Mouse (Mus musculus) embryonic facial prominence, embryonic 13.5 days (tissue): ENCODE measurements around the gene Sorbs2. TPM values are rescaled to one million over a fixed set of nuclear protein-coding genes. Genes with fewer than 3 reads are reported as not detected.

Experiments
- ATAC-seq: fragments of 200-750 bp; cut with Nextera tagmentation; 2 replicates; pipeline ENCODE4 v1.8.0; 2017; ENCODE audit warnings: low read depth; ENCODE audit not compliant: insufficient number of reproducible peaks, insufficient read depth, low FRiP score, low TSS enrichment
- H3K27ac ChIP-seq: fragments of 300-500 bp; sonication (generic); 2 replicates; pipeline ENCODE4 v1.5.1; 2015; ENCODE audit warnings: moderate library complexity, mild to moderate bottlenecking, inconsistent platforms
- H3K27me3 ChIP-seq: fragments of 300-500 bp; sonication (generic); 2 replicates; pipeline ENCODE4 v1.6.1; 2015; ENCODE audit warnings: mild to moderate bottlenecking, inconsistent platforms
- H3K36me3 ChIP-seq: fragments of 300-500 bp; sonication (generic); 2 replicates; pipeline ENCODE4 v1.6.1; 2015; ENCODE audit warnings: mild to moderate bottlenecking, inconsistent platforms
- H3K4me1 ChIP-seq: fragments of 300-500 bp; sonication (generic); 2 replicates; pipeline ENCODE4 v1.6.1; 2015; ENCODE audit warnings: inconsistent platforms
- H3K4me2 ChIP-seq: fragments of 300-500 bp; sonication (generic); 2 replicates; pipeline ENCODE4 v1.6.1; 2015; ENCODE audit warnings: moderate library complexity, mild to moderate bottlenecking, inconsistent platforms
- H3K4me3 ChIP-seq: fragments of 300-500 bp; sonication (generic); 2 replicates; pipeline ENCODE4 v1.5.1; 2015; ENCODE audit warnings: mild to moderate bottlenecking, inconsistent platforms
- H3K9ac ChIP-seq: fragments of 300-500 bp; sonication (generic); 2 replicates; pipeline ENCODE4 v1.6.1; 2015; ENCODE audit warnings: mild to moderate bottlenecking, inconsistent platforms
- H3K9me3 ChIP-seq: fragments of 300-500 bp; sonication (generic); 2 replicates; pipeline ENCODE4 v1.6.1; 2016; ENCODE audit warnings: inconsistent platforms
- WGBS: fragments of 180-500 bp; shearing (Covaris S2); methylation state at CpG from one replicate; pipeline ENCODE4 v1.1.7; 2015; ENCODE audit warnings: mixed read lengths; 5-methylcytosine and 5-hydroxymethylcytosine counted together
- polyA plus RNA-seq: library from polyadenylated mRNA; unstranded; fragments of >200 nt; fragmentation: Nextera tagmentation; extraction: Ambion mirVana; gene quantifications from 2 replicates; pipeline ENCODE4 v1.2.1, GENCODE M21; 2015

Gene Sorbs2
- polyA plus RNA-seq, 1 experiment from 2014 or later, result 24.5 TPM

DNA sequence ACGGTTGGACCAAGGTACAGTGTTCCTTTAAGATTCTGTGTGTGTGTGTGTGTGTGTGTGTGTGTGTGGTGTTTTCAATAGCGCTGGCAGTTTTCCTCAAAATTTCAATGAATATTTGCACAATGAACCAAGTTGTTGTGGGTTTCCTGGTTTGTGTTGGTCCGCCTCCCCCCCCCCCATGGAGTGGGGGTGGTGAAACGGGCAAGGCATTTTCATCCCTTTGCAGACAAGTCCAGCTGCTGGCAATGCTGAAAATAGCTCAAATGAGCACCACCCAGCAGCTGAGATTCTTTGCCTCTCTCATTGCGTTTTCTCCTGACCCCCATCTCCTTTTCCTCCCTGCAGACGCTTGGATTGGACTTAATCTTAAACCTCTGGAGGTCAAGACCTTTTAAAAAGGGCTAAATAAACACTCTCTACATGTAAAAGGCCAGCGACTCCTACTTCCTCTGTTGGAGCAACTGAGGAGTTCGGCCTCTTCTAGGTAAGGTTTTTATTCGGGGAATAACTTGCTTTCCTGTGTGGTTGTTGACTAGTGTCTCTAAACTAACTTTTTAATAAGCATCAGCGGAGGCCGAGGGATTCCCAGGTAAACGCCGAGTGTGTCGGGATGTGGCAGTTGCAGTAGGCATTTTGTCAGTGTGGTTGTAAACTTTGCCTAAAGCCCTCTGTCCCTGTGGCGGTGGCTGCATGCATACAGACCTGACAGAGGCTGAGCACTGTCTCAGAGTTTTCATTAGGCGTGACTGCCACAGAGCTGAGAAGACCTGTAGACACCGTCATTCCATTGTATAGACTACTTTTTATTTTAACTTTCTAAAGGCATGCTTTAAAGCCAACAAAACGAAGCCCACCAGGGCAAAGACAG lies 151.1 kb downstream of the Sorbs2 start:
- Histone ChIP-seq H3K9me3 (no peaks in the 10 kb centered on the region), H3K4me1 (peaks cover 22% of the 10 kb centered on the region), H3K9ac (peak overlapping the region; percentile 52; the same call in 1 of the 2 replicates), H3K4me3 (peak overlapping the region; percentile 22), H3K4me2 (peak overlapping the region; percentile 41), H3K27ac (no peak overlapping the region), H3K36me3 (no peaks in the 10 kb centered on the region), H3K27me3 (no peaks in the 10 kb centered on the region; the same call in 1 of the 2 replicates)
- ATAC-seq, result no peak
- 23% methylated on average over 18 of the region's 18 CpGs for WGBS

DNA sequence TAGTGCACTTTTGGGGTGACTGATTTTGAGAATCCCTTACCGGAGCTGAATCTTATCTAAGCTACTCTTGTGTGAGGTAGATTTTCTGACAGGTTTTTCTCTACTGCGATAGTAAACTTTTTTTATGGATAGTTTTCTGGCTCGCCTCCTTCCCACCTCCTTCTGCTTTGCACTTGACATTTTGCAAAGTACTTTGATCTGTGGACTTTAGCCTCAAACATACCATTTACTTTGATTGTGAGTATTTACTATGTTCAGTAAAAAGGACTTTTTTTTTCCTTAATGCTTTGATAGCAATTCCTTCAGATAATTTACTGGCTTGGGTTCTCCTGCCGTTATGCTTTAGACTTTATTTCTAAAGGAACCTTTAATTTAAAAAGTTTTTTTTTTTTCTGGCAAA lies 151.9 kb downstream of the Sorbs2 start:
- no peaks in the 10 kb centered on the region for H3K9me3 ChIP-seq
- peak overlapping the region; percentile 22; the same call in 1 of the 2 replicates for H3K4me3 ChIP-seq
- peak overlapping the region; percentile 41; the same call in 1 of the 2 replicates for H3K4me2 ChIP-seq
- H3K9ac ChIP-seq, result no peak overlapping the region
- no peaks in the 10 kb centered on the region for H3K36me3 ChIP-seq
- ATAC-seq, result no peak
- H3K27ac ChIP-seq, result no peak overlapping the region
- no peaks in the 10 kb centered on the region; the same call in 1 of the 2 replicates for H3K27me3 ChIP-seq
- WGBS, result 61% methylated on average over 4 of the region's 4 CpGs
- H3K4me1 ChIP-seq, result peaks cover 22% of the 10 kb centered on the region

DNA sequence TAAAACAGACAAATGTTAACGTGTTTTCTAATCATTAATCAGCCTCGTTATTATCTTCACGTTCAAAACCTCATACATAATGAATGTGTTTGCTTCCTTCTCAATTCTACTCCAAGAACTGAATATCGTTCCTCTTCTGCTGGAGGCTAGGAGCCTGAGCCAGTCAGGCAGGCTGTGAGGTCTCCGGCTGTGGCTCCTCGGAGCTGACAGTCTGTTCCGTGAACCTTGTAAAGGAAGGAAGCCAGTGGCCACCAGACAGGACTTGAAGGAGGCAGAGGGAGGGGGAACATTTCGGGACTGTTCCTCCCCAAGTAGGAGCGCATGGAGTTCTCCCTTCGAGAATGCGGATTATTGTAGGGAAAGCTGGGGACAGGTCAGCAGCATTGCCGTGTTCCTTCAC lies 153.0 kb downstream of the Sorbs2 start:
- no peaks in the 10 kb centered on the region for H3K36me3 ChIP-seq
- 65% methylated on average over 12 of the region's 12 CpGs for WGBS
- peak overlapping the region; percentile 22; the same call in 1 of the 2 replicates for H3K4me2 ChIP-seq
- peaks cover 22% of the 10 kb centered on the region for H3K4me1 ChIP-seq
- no peak overlapping the region for H3K9ac ChIP-seq
- no peaks in the 10 kb centered on the region for H3K9me3 ChIP-seq
- no peak for ATAC-seq
- H3K27me3 ChIP-seq, result no peaks in the 10 kb centered on the region; the same call in 1 of the 2 replicates
- no peak overlapping the region for H3K4me3 ChIP-seq
- H3K27ac ChIP-seq, result peak overlapping the region; percentile 60

DNA sequence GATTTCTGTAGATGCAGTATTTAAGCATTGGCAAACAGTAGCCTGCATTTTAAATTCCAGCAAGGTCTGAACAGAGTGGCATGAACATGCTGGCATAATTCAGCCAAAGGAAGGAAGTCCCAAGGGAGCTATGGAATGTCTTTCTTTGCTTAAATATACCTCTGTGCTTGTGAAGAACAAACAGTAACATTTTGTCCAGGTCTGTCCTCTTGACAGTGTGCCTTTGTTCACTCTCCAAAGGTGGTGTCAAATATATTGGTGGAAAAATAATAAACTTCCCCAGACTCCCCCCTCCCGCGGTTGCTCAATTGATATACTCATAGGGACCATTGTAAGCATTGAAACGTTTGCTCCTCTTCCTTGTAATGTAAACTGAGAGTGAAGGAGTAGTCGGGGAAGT lies 154.0 kb downstream of the Sorbs2 start:
- Histone ChIP-seq H3K27ac (0 out of 2 replicates have a peak overlapping the region, but pooled peaks have one; percentile 44), H3K9me3 (no peaks in the 10 kb centered on the region), H3K9ac (no peak overlapping the region), H3K4me3 (no peak overlapping the region), H3K4me1 (peaks cover 22% of the 10 kb centered on the region), H3K36me3 (no peaks in the 10 kb centered on the region), H3K4me2 (no peak overlapping the region), H3K27me3 (no peaks in the 10 kb centered on the region; the same call in 1 of the 2 replicates)
- no peak for ATAC-seq
- WGBS, result 47% methylated on average over 4 of the region's 4 CpGs

DNA sequence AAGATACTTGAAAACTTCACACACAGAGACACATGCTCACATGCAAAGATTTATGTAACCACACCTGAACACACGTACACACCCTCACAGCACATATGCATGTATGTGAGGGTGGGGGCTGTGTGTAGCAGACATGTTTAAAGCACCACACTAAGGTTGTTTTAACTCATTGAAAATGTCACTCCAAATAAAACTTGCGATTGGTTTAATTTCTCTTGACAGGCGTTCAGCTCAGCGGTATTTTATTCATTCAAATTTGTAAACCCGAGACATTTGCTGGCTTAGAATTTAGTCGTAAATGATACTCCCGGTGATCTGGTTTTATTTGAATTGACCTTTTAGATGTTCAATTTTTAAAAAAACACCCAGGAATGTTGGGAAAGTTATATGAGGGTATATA lies 158.6 kb downstream of the Sorbs2 start:
- no peaks in the 10 kb centered on the region for H3K27me3 ChIP-seq
- no peak overlapping the region for H3K4me3 ChIP-seq
- H3K27ac ChIP-seq, result no peak overlapping the region
- no peaks in the 10 kb centered on the region for H3K9me3 ChIP-seq
- no peak overlapping the region for H3K4me2 ChIP-seq
- H3K36me3 ChIP-seq, result no peaks in the 10 kb centered on the region
- WGBS, result 62% methylated on average over 7 of the region's 7 CpGs
- H3K4me1 ChIP-seq, result peaks cover 3% of the 10 kb centered on the region; the same call in 1 of the 2 replicates
- no peak for ATAC-seq
- H3K9ac ChIP-seq, result no peak overlapping the region

DNA sequence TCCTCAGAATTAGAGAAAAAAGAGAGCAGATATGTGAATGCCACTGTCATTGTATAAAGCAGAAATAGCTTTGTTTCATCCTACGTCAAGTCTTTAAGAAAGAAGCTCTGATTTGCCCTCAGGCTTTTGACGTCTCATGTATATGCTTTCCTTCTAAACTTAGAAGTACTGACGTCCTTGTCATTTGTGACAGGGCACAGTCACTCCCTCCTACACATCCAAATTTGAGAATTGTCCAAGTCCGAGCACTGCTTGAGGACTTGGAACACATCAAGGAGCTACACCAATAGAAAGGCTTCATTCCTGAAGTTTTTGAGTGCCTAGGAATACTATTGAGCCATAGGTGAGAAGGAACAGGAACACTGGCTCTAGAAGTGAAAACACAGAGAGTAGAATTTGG lies 165.6 kb downstream of the Sorbs2 start:
- 0 out of 2 replicates have a peak, but pooled peaks cover 3% of the 10 kb centered on the region for H3K4me1 ChIP-seq
- no peak overlapping the region for H3K4me2 ChIP-seq
- H3K36me3 ChIP-seq, result no peaks in the 10 kb centered on the region
- ATAC-seq, result no peak
- H3K9ac ChIP-seq, result no peak overlapping the region
- H3K4me3 ChIP-seq, result no peak overlapping the region
- no peaks in the 10 kb centered on the region for H3K9me3 ChIP-seq
- H3K27me3 ChIP-seq, result no peaks in the 10 kb centered on the region
- 59% methylated on average over 4 of the region's 4 CpGs for WGBS
- H3K27ac ChIP-seq, result no peak overlapping the region

DNA sequence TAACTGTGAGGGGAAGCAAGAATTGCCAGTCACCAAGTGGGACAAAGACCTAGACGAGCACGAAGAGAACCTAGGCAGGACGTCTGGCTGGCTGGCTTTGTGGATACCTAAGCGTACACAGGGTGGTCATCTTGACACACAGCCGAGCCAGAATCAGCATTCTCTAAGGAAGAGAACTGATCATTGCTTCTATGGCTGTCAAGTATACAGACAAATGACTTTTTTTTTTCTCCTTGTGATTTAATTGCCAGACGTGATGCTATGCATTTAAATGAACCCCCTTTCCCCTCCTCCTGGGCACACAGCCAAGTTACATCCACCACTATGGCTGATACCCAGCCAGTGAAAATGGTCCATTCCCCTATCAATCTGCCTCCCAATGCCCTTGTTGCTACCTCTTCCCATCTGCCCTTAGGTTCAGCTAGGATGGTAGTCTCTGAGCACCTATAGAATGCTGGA lies 168.3 kb downstream of the Sorbs2 start:
- H3K27ac ChIP-seq, result no peak overlapping the region
- no peaks in the 10 kb centered on the region for H3K27me3 ChIP-seq
- WGBS, result 84% methylated on average over 6 of the region's 6 CpGs

DNA sequence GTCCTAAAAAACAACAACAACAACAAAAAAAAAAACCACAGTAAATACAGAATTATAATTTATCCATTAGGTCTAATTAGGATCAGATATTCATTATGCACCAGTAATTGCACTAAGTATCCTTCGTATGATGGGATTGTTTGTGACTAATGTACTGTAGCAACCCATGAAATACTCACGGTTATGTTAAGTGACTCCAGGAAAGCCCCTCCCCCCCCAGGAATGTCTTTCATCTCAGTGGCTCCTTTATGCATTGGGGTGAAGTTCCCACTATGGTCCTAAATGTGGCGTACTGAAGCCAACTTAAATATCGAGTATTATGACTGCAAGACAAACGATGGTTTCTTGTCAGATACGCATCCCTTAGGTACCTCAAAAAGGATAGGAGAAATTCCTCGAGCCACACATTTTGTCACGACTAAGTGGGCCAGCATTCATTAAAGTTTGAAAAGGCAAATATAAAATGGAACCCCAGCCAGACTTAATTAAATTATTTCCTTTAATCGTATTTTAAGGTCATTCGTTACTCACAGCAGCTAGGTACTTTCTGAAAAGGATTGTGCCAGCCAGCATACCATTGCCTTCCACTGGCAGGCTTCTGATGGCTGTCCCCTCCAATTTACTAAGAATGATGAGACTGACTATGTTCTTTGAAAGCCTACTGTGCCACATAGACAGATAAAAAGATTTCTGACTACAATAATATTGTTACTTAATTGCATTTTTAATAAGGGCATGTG lies 169.7 kb downstream of the Sorbs2 start:
- no peak overlapping the region for H3K9ac ChIP-seq
- no peak overlapping the region for H3K27ac ChIP-seq
- WGBS, result 47% methylated on average over 10 of the region's 10 CpGs
- 0 out of 2 replicates have a peak, but pooled peaks cover 3% of the 10 kb centered on the region for H3K4me1 ChIP-seq
- H3K4me2 ChIP-seq, result no peak overlapping the region
- H3K27me3 ChIP-seq, result no peaks in the 10 kb centered on the region
- ATAC-seq, result no peak
- H3K36me3 ChIP-seq, result no peaks in the 10 kb centered on the region
- H3K4me3 ChIP-seq, result no peak overlapping the region
- H3K9me3 ChIP-seq, result no peaks in the 10 kb centered on the region

More for the DNA sequence above, 168.3 kb downstream of the Sorbs2 start:
- H3K36me3 ChIP-seq, result no peaks in the 10 kb centered on the region
- H3K9me3 ChIP-seq, result no peaks in the 10 kb centered on the region
- H3K4me3 ChIP-seq, result no peak overlapping the region
- 0 out of 2 replicates have a peak, but pooled peaks cover 3% of the 10 kb centered on the region for H3K4me1 ChIP-seq
- H3K4me2 ChIP-seq, result no peak overlapping the region
- ATAC-seq, result no peak
- H3K9ac ChIP-seq, result no peak overlapping the region

DNA sequence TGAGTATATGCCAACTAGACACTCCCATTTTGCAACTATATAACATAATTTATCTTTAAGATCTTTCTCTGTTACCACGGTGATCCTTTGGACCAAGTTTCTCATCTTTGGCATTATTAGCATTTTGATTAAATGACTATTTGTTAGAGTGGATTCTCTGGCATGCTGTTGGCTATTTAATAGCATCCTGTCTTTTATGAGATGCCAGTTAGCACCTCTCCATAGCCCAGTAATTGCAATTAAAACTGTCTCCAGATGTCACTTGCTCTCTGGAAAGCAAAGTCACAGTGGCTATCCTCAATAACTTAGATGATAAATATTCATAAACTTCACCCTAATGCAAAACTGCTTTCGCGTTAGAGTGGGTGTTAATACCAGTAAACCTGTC lies 170.3 kb downstream of the Sorbs2 start:
- no peaks in the 10 kb centered on the region for H3K27me3 ChIP-seq
- ATAC-seq, result no peak
- no peak overlapping the region for H3K9ac ChIP-seq
- 0 out of 2 replicates have a peak, but pooled peaks cover 3% of the 10 kb centered on the region for H3K4me1 ChIP-seq
- H3K9me3 ChIP-seq, result no peaks in the 10 kb centered on the region
- no peaks in the 10 kb centered on the region for H3K36me3 ChIP-seq
- no peak overlapping the region for H3K27ac ChIP-seq
- no peak overlapping the region for H3K4me2 ChIP-seq
- WGBS, result 88% methylated on average over 3 of the region's 3 CpGs
- no peak overlapping the region for H3K4me3 ChIP-seq

DNA sequence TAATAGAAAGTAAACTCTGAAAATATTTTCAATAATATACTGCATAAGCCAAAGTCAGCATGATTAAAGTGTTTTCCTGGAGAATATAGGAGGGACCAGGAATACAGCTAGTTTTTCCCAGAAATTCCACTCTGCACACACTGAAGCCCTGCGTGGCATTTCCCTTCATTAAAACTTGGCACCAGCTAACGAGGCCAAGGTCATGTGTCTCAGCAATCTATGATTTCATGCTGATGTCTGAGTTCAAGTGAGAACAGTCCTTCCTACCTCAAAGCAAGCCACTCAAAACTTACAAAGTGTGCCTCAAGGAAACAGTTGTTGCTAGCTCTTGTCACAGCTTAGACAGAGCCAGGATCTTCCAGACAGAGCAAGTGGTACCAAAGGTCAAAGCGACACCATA lies 173.6 kb downstream of the Sorbs2 start:
- Histone ChIP-seq H3K4me1 (0 out of 2 replicates have a peak, but pooled peaks cover 3% of the 10 kb centered on the region), H3K27me3 (no peaks in the 10 kb centered on the region), H3K4me3 (no peak overlapping the region), H3K36me3 (no peaks in the 10 kb centered on the region), H3K9me3 (no peaks in the 10 kb centered on the region), H3K27ac (no peak overlapping the region), H3K4me2 (no peak overlapping the region), H3K9ac (no peak overlapping the region)
- WGBS, result 74% methylated on average over 3 of the region's 3 CpGs
- ATAC-seq, result no peak

DNA sequence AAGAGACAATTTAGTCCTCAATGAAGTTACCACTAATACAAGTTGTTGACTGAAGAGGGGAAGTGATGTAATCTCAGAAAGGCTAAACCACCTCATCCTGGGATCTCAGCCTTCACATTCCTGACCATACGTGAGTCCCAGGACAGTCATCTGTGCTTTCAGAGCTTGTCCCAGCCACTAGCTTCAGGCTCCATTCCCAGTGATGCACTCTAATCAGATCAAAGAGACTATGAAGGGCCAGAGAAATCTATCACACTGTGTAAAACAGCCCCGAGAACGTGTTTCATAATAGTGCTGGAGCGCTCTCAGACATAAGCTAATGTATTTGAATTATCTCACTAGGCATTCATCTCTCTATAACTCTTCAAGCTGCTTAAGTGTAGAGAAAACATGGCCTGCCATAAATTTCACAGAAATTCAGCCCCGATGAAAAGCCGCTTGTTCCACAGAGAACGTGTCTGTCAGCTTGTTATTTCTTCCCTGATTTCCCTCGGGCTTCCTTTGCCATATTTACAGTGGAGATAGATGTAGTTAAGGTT lies 175.3 kb downstream of the Sorbs2 start:
- Histone ChIP-seq H3K4me3 (no peak overlapping the region), H3K27me3 (no peaks in the 10 kb centered on the region), H3K36me3 (no peaks in the 10 kb centered on the region), H3K9me3 (no peaks in the 10 kb centered on the region), H3K4me1 (0 out of 2 replicates have a peak, but pooled peaks cover 3% of the 10 kb centered on the region), H3K9ac (no peak overlapping the region), H3K27ac (no peak overlapping the region), H3K4me2 (no peak overlapping the region)
- WGBS, result 79% methylated on average over 8 of the region's 8 CpGs
- ATAC-seq, result no peak
